Mouse (Mus musculus) spleen, adult 18-20 months (tissue): ENCODE measurements around the gene Fam110a.

ENCODE experiments used
- DNase-seq, 2 experiments: peaks; one replicate each; pipeline ENCODE4 v3.0.0; 2022; ENCODE audit warnings: mixed read lengths in 2 of 2

The Fam110a gene

GRCm38 (mm10) chr2:151925715-151926114, 54.3 kb downstream of the Fam110a start:
- DNase-seq: no peak

DNA sequence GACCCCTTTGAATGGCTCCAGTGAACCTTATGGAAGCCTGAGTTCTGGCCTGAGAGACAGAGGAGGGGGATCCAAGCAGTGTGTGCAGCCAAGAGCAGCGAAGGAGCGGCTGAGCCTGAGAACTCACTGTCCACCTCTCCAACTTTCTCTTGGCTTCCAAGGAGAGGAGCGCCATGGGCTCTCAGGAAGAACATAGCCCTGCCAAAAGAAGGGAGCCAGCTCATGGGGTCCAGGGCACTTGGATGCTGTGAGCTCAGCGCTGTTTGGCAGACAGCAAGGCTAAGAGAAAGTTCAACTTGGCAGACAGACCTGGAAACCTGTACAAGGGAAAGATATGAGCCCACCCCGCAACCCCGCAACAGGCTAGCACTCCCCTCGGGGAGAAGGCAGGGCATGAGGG, 55.7 kb downstream of the Fam110a start:
- DNase-seq: no peak

DNA sequence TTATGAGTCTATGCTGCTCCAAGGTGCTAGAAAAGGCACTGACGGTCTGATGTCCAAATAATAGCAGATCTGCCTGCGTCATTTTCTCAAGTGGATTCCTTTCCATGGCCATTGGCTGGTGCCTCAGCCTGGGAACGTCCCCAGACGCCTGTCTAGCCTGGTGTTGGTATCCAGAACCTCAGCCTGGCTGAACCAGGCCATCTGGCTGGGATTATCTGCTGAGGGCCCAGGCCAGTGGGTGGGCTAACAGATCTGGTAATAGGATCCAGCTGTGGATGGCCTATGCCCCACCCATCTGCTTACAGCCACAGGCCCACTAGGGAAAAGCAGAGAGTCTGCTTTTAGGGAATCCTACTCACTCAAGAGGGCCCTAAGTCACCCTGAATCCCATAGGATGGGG, 58.4 kb downstream of the Fam110a start:
- DNase-seq: no peak

DNA sequence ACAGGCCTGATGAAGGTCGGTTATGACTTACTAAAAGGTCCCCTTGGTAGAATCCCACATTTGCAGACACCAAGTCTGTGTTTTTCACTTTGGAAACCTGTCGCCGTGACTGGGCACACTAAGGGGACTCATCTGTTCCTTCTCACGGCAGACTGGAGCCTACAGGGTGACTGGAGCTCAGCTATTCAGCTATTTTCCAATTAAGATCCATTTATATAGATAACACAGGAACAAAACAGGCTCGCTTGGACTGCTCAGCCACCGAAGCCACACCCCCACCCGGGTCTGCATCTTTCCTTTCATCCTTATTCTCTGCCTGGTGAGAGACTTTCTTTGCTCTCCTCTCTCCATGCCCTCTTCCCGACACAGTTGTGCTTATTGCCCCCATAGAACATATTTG, 59.0 kb downstream of the Fam110a start:
- DNase-seq: no peak
